Comparison of ENCODE assay signal across 9 mouse cellular contexts in genomic region chr7:24472937-24473336, GRCm38 (mm10). TPM values are rescaled to one million over a fixed set of nuclear protein-coding genes. Genes with fewer than 3 reads are reported as not detected.
DNase-seq lines count a peak whose midpoint lies in the region; ATAC-seq and TF ChIP-seq lines count a peak whose summit lies in the region.
"Had no signal": no experiment of that assay in that cellular context is flagged by ENCODE, and none has a peak within 500 bp of the region (broad histone marks: within the 10 kb centered on the region; RNA-seq: fewer than 3 reads in every experiment).

No protein-coding gene starts in this region.

- peak; percentile 71 for TF ChIP-seq CTCF in embryonic fibroblast, embryonic 13.5 days (IDR thresholded peaks at IDR 0.05; ENCODE audit: borderline replicate concordance, insufficient read depth, low read length)

- H3K4me2 ChIP-seq in midbrain, embryonic 16.5 days (ENCODE audit: low read length) = no peak overlapping the region
- H3K4me2 ChIP-seq: liver, embryonic 13.5 days had no signal

- no peak overlapping the region for H3K9ac ChIP-seq in midbrain, embryonic 16.5 days (ENCODE audit: low read depth, low read length)
- H3K9ac ChIP-seq: liver, embryonic 13.5 days had no signal

- no peak for ATAC-seq in midbrain, embryonic 16.5 days
- ATAC-seq in erythroid progenitor cell, adult 5-6 weeks (replicated peaks; ENCODE audit: low FRiP score, poor library complexity, severe bottlenecking) = no peak

- no peaks in the 10 kb centered on the region for H3K27me3 ChIP-seq in midbrain, embryonic 10.5 days (ENCODE audit: low read depth, poor library complexity, severe bottlenecking)
- no peaks in the 10 kb centered on the region for H3K27me3 ChIP-seq in midbrain, embryonic 16.5 days (ENCODE audit: control insufficient read depth, insufficient read depth, low read depth, low read length)
- H3K27me3 ChIP-seq: liver, embryonic 13.5 days had no signal

- H3K27ac ChIP-seq in midbrain, embryonic 10.5 days (replicated peaks) = no peak overlapping the region
- H3K27ac ChIP-seq in midbrain, embryonic 16.5 days (ENCODE audit: low read length) = no peak overlapping the region
- no peak overlapping the region for H3K27ac ChIP-seq in embryonic fibroblast, embryonic 13.5 days (ENCODE audit: insufficient read depth, low read length)
- H3K27ac ChIP-seq: liver, embryonic 13.5 days had no signal

- H3K9me3 ChIP-seq in midbrain, embryonic 10.5 days (replicated peaks) = peaks cover 8% of the 10 kb centered on the region
- H3K9me3 ChIP-seq in midbrain, embryonic 16.5 days (replicated peaks; ENCODE audit: control insufficient read depth, low read length, poor library complexity, severe bottlenecking) = no peaks in the 10 kb centered on the region

- TF ChIP-seq POLR2A in embryonic fibroblast, embryonic 13.5 days (IDR thresholded peaks at IDR 0.05; ENCODE audit: low read depth, low read length) = no peak

- peak; percentile 51 to 67 for DNase-seq in cerebellum, postnatal 10 days
- no peak for DNase-seq in cerebellum, adult 11-12 months
- DNase-seq in midbrain, embryonic 10.5 days (ENCODE audit: low spot score) = peak; percentile 42
- DNase-seq in retina, embryonic 14.5 days (ENCODE audit: low spot score) = peak; percentile 61
- DNase-seq in ovary, postnatal 10 days (ENCODE audit: low spot score) = no peak
- DNase-seq: liver, embryonic 13.5 days had no signal

- no peaks in the 10 kb centered on the region for H3K36me3 ChIP-seq in midbrain, embryonic 10.5 days
- H3K36me3 ChIP-seq in midbrain, embryonic 16.5 days (ENCODE audit: control insufficient read depth, insufficient read depth, low read length) = no peaks in the 10 kb centered on the region
- H3K36me3 ChIP-seq: liver, embryonic 13.5 days had no signal

- H3K4me1 ChIP-seq in midbrain, embryonic 10.5 days = peaks cover 5% of the 10 kb centered on the region; the same call in 1 of the 2 replicates
- peaks cover 5% of the 10 kb centered on the region for H3K4me1 ChIP-seq in midbrain, embryonic 16.5 days (ENCODE audit: control insufficient read depth, insufficient read depth, low read length)
- H3K4me1 ChIP-seq in embryonic fibroblast, embryonic 13.5 days (ENCODE audit: control insufficient read depth, insufficient read depth, low read length) = no peaks in the 10 kb centered on the region
- H3K4me1 ChIP-seq: liver, embryonic 13.5 days had no signal

- no peak overlapping the region for H3K4me3 ChIP-seq in midbrain, embryonic 10.5 days
- H3K4me3 ChIP-seq in midbrain, embryonic 16.5 days (ENCODE audit: low read depth, low read length) = no peak overlapping the region
- no peak overlapping the region for H3K4me3 ChIP-seq in embryonic fibroblast, embryonic 13.5 days (ENCODE audit: insufficient read depth, low read length)
- H3K4me3 ChIP-seq: liver, embryonic 13.5 days had no signal

- WGBS in midbrain, embryonic 10.5 days = 70% methylated on average over 7 of the region's 7 CpGs
- WGBS in midbrain, embryonic 16.5 days = 76% methylated on average over 7 of the region's 7 CpGs

RNA-seq across cellular contexts. Expression of gene Cadm4, which starts 8.9 kb away (rescaled TPM):
- polyA plus RNA-seq in midbrain, embryonic 10.5 days (2016; fragmentation: Nextera tagmentation; extraction: Ambion mirVana) = 10.0 and 18.3 TPM in 2 replicates
- polyA plus RNA-seq in midbrain, embryonic 16.5 days (2015; fragmentation: Nextera tagmentation; extraction: Ambion mirVana) = 63.2 and 75.3 TPM in 2 replicates
- polyA plus RNA-seq in embryonic fibroblast, embryonic 13.5 days (2011; ENCODE audit: insufficient read length, low read depth, missing spikeins) = 1.2 and 3.3 TPM in 2 replicates
- not detected in 2 replicates for total RNA-seq in erythroid progenitor cell, adult 5-6 weeks (2015; ENCODE audit: low replicate concordance)
- not detected in 2 replicates for total RNA-seq in erythroid progenitor cell, adult 5-6 weeks (2017; ENCODE audit: low replicate concordance)

RNA-seq across cellular contexts. Expression of gene Plaur, which starts 10.7 kb away (rescaled TPM):
- 0.68 and 1.0 TPM in 2 replicates for polyA plus RNA-seq in midbrain, embryonic 10.5 days (2016; fragmentation: Nextera tagmentation; extraction: Ambion mirVana)
- 1.6 and 1.8 TPM in 2 replicates for polyA plus RNA-seq in midbrain, embryonic 16.5 days (2015; fragmentation: Nextera tagmentation; extraction: Ambion mirVana)
- polyA plus RNA-seq in embryonic fibroblast, embryonic 13.5 days (2011; ENCODE audit: insufficient read length, low read depth, missing spikeins) = 35.2 and 70.2 TPM in 2 replicates
- 2.9 and 6.1 TPM in 2 replicates for total RNA-seq in erythroid progenitor cell, adult 5-6 weeks (2015; ENCODE audit: low replicate concordance)
- total RNA-seq in erythroid progenitor cell, adult 5-6 weeks (2017; ENCODE audit: low replicate concordance) = 1.1 and 7.2 TPM in 2 replicates

RNA-seq across cellular contexts. Expression of gene Irgc1, which starts 20.8 kb away (rescaled TPM):
- not detected in 2 replicates for polyA plus RNA-seq in midbrain, embryonic 10.5 days (2016; fragmentation: Nextera tagmentation; extraction: Ambion mirVana)
- polyA plus RNA-seq in midbrain, embryonic 16.5 days (2015; fragmentation: Nextera tagmentation; extraction: Ambion mirVana) = not detected in 2 replicates
- polyA plus RNA-seq in embryonic fibroblast, embryonic 13.5 days (2011; ENCODE audit: insufficient read length, low read depth, missing spikeins) = not detected in 2 replicates
- total RNA-seq in erythroid progenitor cell, adult 5-6 weeks (2015; ENCODE audit: low replicate concordance) = not detected in 2 replicates
- not detected in 2 replicates for total RNA-seq in erythroid progenitor cell, adult 5-6 weeks (2017; ENCODE audit: low replicate concordance)
- polyA plus RNA-seq: liver, embryonic 13.5 days had no signal

RNA-seq across cellular contexts. Expression of gene Zfp428, which starts 33.9 kb away (rescaled TPM):
- polyA plus RNA-seq in midbrain, embryonic 10.5 days (2016; fragmentation: Nextera tagmentation; extraction: Ambion mirVana) = 116 and 127 TPM in 2 replicates
- polyA plus RNA-seq in midbrain, embryonic 16.5 days (2015; fragmentation: Nextera tagmentation; extraction: Ambion mirVana) = 298 and 327 TPM in 2 replicates
- polyA plus RNA-seq in embryonic fibroblast, embryonic 13.5 days (2011; ENCODE audit: insufficient read length, low read depth, missing spikeins) = 5.6 and 8.9 TPM in 2 replicates
- 0.84 TPM in 1 of 2 replicates, not detected in the other for total RNA-seq in erythroid progenitor cell, adult 5-6 weeks (2015; ENCODE audit: low replicate concordance)
- total RNA-seq in erythroid progenitor cell, adult 5-6 weeks (2017; ENCODE audit: low replicate concordance) = 2.0 TPM in 1 of 2 replicates, not detected in the other

RNA-seq across cellular contexts. Expression of gene AC161166.1, which starts 39.3 kb away (rescaled TPM):
- 0.64 and 0.99 TPM in 2 replicates for polyA plus RNA-seq in midbrain, embryonic 10.5 days (2016; fragmentation: Nextera tagmentation; extraction: Ambion mirVana)
- 1.6 and 1.7 TPM in 2 replicates for polyA plus RNA-seq in midbrain, embryonic 16.5 days (2015; fragmentation: Nextera tagmentation; extraction: Ambion mirVana)
- not detected in 2 replicates for polyA plus RNA-seq in embryonic fibroblast, embryonic 13.5 days (2011; ENCODE audit: insufficient read length, low read depth, missing spikeins)
- total RNA-seq in erythroid progenitor cell, adult 5-6 weeks (2015; ENCODE audit: low replicate concordance) = not detected in 2 replicates
- total RNA-seq in erythroid progenitor cell, adult 5-6 weeks (2017; ENCODE audit: low replicate concordance) = not detected in 2 replicates
- polyA plus RNA-seq: liver, embryonic 13.5 days had no signal

Comparison
In these comparisons a context has a peak if more than half of its experiments do, and no peak if none do; other contexts are left out.
1. DNase-seq: peak in cerebellum, postnatal 10 days (2 of 2), midbrain, embryonic 10.5 days (single experiment) and retina, embryonic 14.5 days (single experiment); none in cerebellum, adult 11-12 months (single experiment) and ovary, postnatal 10 days (single experiment).
2. RNA of gene Plaur, which starts 10.7 kb away (polyA plus RNA-seq): 35.2 to 70.2 TPM in embryonic fibroblast, embryonic 13.5 days; 1.6 to 1.8 TPM in midbrain, embryonic 16.5 days and 0.68 to 1.0 TPM in midbrain, embryonic 10.5 days; every median in the first group is over 10 times any median in the second.